ENCODE assay signal across 25 mouse cellular contexts in the genomic region with DNA sequence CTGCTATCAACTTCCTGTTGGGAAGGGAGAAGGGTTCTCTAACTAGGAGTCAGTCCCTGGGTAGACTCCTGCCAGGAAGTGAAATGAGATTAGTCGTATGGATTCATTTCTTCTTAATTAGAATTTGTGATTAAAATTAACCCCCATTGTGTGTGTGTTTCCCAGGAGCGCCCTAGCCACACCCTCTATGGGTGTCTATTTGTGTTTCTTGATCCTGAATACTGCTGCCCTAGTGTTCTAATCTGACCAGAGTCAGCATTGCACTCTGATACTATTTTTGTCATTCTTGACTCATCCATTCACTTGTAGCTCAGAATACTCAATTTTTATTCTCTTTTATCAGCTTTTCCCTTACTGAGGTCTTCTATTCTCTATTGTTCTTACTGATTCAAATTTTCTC.
DNase-seq lines count a peak whose midpoint lies in the region; ATAC-seq and TF ChIP-seq lines count a peak whose summit lies in the region.
"Had no signal": no experiment of that assay in that cellular context is flagged by ENCODE, and none has a peak within 500 bp of the region (broad histone marks: within the 10 kb centered on the region; RNA-seq: fewer than 3 reads in every experiment).

No protein-coding gene starts in this region.

- TF ChIP-seq EP300 in heart, postnatal 0 days (IDR thresholded peaks at IDR 0.05; ENCODE audit: low read depth): no peak

- H3K27me3 ChIP-seq in heart, embryonic 10.5 days (ENCODE audit: insufficient read depth, poor library complexity, severe bottlenecking): no peaks in the 10 kb centered on the region
- no peaks in the 10 kb centered on the region for H3K27me3 ChIP-seq in heart, postnatal 0 days (ENCODE audit: control insufficient read depth, insufficient read depth, low read length)
- no peaks in the 10 kb centered on the region for H3K27me3 ChIP-seq in intestine, embryonic 15.5 days (replicated peaks)
- H3K27me3 ChIP-seq: embryonic facial prominence, embryonic 12.5 days; forebrain, embryonic 15.5 days; hindbrain, embryonic 15.5 days; limb, embryonic 12.5 days; megakaryocyte, embryonic 14.5 days; midbrain, embryonic 13.5 days; stomach, embryonic 15.5 days had no signal

- H3K27ac ChIP-seq in heart, embryonic 10.5 days: peak overlapping the region; percentile 52; the same call in 1 of the 2 replicates
- H3K27ac ChIP-seq in heart, postnatal 0 days (ENCODE audit: low read depth): peak overlapping the region; percentile 65
- no peak overlapping the region for H3K27ac ChIP-seq in intestine, embryonic 15.5 days
- H3K27ac ChIP-seq: embryonic facial prominence, embryonic 12.5 days; forebrain, embryonic 15.5 days; hindbrain, embryonic 15.5 days; layer of hippocampus, adult 2 months; left cerebral cortex, adult 2 months; limb, embryonic 12.5 days; midbrain, embryonic 13.5 days; stomach, embryonic 15.5 days had no signal

- no peak for DNase-seq in heart, embryonic 10.5 days (ENCODE audit: low spot score)
- DNase-seq in heart, adult 9 months (ENCODE audit: low spot score in 2 of 2): no peak
- DNase-seq in heart, postnatal 0 days (ENCODE audit: low spot score): no peak
- no peak for DNase-seq in heart, postnatal 10 days
- peak; percentile 38 for DNase-seq in induced T-regulatory cell, adult 2 months (ENCODE audit: low read depth)
- DNase-seq: adrenal gland, postnatal 14 days; cerebellum, adult 11-12 months; cerebellum, adult 9-11 months; embryo, embryonic 11 days; kidney, adult 2 months; kidney, postnatal 36 days; lung, postnatal 36 days; retina, postnatal 1 day; right cerebral cortex, postnatal 14 days had no signal

- H3K4me2 ChIP-seq in heart, postnatal 0 days (ENCODE audit: low read depth, low read length): no peak overlapping the region
- H3K4me2 ChIP-seq in intestine, embryonic 15.5 days (replicated peaks): no peak overlapping the region
- H3K4me2 ChIP-seq: embryonic facial prominence, embryonic 12.5 days; forebrain, embryonic 15.5 days; hindbrain, embryonic 15.5 days; limb, embryonic 12.5 days; midbrain, embryonic 13.5 days; stomach, embryonic 15.5 days had no signal

- WGBS in heart, embryonic 10.5 days: 68% methylated on average over 2 of the region's 2 CpGs
- WGBS in heart, postnatal 0 days: 38% methylated on average over 2 of the region's 2 CpGs
- WGBS in intestine, embryonic 15.5 days: 75% methylated on average over 2 of the region's 2 CpGs

- H3K4me3 ChIP-seq in heart, embryonic 10.5 days: no peak overlapping the region
- no peak overlapping the region for H3K4me3 ChIP-seq in heart, postnatal 0 days (ENCODE audit: low read depth, low read length)
- no peak overlapping the region for H3K4me3 ChIP-seq in intestine, embryonic 15.5 days (replicated peaks)
- H3K4me3 ChIP-seq: embryonic facial prominence, embryonic 12.5 days; forebrain, embryonic 15.5 days; hindbrain, embryonic 15.5 days; layer of hippocampus, adult 2 months; left cerebral cortex, adult 2 months; limb, embryonic 12.5 days; midbrain, embryonic 13.5 days; stomach, embryonic 15.5 days had no signal

- TF ChIP-seq CTCF in heart, postnatal 0 days (IDR thresholded peaks at IDR 0.05; ENCODE audit: low read depth): no peak

- H3K9me3 ChIP-seq in heart, embryonic 10.5 days: no peaks in the 10 kb centered on the region
- H3K9me3 ChIP-seq in heart, postnatal 0 days (replicated peaks; ENCODE audit: control insufficient read depth, low read length): no peaks in the 10 kb centered on the region
- no peaks in the 10 kb centered on the region for H3K9me3 ChIP-seq in intestine, embryonic 15.5 days
- H3K9me3 ChIP-seq: embryonic facial prominence, embryonic 12.5 days; forebrain, embryonic 15.5 days; hindbrain, embryonic 15.5 days; limb, embryonic 12.5 days; megakaryocyte, embryonic 14.5 days; midbrain, embryonic 13.5 days; stomach, embryonic 15.5 days had no signal

- H3K4me1 ChIP-seq in heart, embryonic 10.5 days: peaks cover 30% of the 10 kb centered on the region
- peaks cover 35% of the 10 kb centered on the region for H3K4me1 ChIP-seq in heart, postnatal 0 days (ENCODE audit: control insufficient read depth, insufficient read depth)
- H3K4me1 ChIP-seq in intestine, embryonic 15.5 days (replicated peaks): peaks cover 11% of the 10 kb centered on the region; the same call in 1 of the 2 replicates
- H3K4me1 ChIP-seq: forebrain, embryonic 15.5 days had no signal

- intact Hi-C loops in heart, postnatal 10 days (cut with DNase I): no loop called here

- ATAC-seq in heart, postnatal 0 days (ENCODE audit: insufficient read depth, low read depth): no peak
- ATAC-seq in megakaryocyte-erythroid progenitor cell, adult 5-6 weeks (replicated peaks; ENCODE audit: low FRiP score, low TSS enrichment, poor library complexity, severe bottlenecking): 0 out of 2 replicates have a peak, but pooled peaks have one; percentile 26
- no peak for ATAC-seq in intestine, embryonic 15.5 days
- ATAC-seq: forebrain, embryonic 15.5 days; midbrain, embryonic 13.5 days had no signal

- H3K36me3 ChIP-seq in heart, embryonic 10.5 days: peaks cover 6% of the 10 kb centered on the region; the same call in 1 of the 2 replicates
- H3K36me3 ChIP-seq in heart, postnatal 0 days (replicated peaks; ENCODE audit: control insufficient read depth, insufficient read depth, low read length): no peaks in the 10 kb centered on the region; the same call in 1 of the 2 replicates
- no peaks in the 10 kb centered on the region; the same call in 1 of the 2 replicates for H3K36me3 ChIP-seq in intestine, embryonic 15.5 days
- H3K36me3 ChIP-seq: forebrain, embryonic 15.5 days; hindbrain, embryonic 15.5 days; midbrain, embryonic 13.5 days; stomach, embryonic 15.5 days had no signal

- no peak overlapping the region for H3K9ac ChIP-seq in heart, postnatal 0 days (replicated peaks; ENCODE audit: low read depth, low read length)
- H3K9ac ChIP-seq in intestine, embryonic 15.5 days: no peak overlapping the region
- H3K9ac ChIP-seq: embryonic facial prominence, embryonic 12.5 days; forebrain, embryonic 15.5 days; hindbrain, embryonic 15.5 days; limb, embryonic 12.5 days; midbrain, embryonic 13.5 days; stomach, embryonic 15.5 days had no signal
